Mouse (Mus musculus) forebrain, embryonic 14.5 days (tissue): ENCODE results near the gene Tubb2a. TPM values are rescaled to one million over a fixed set of nuclear protein-coding genes. Genes with fewer than 3 reads are reported as not detected.

Experiments used
- ATAC-seq: fragments of 200-750 bp; cut with Nextera tagmentation; 2 replicates; pipeline ENCODE4 v1.8.0; 2017; ENCODE audit warnings: mild to moderate bottlenecking, moderate library complexity
- DNase-seq: peaks from one replicate; pipeline ENCODE4 v3.0.0-alpha.2; 2015; ENCODE audit warnings: low spot score
- H3K27ac ChIP-seq: fragments of 300-500 bp; sonication (generic); 2 replicates; pipeline ENCODE4 v1.5.1; 2014; ENCODE audit warnings: low read depth, mild to moderate bottlenecking, control low read depth, low read length, moderate library complexity
- H3K27me3 ChIP-seq: fragments of 300-500 bp; sonication (generic); replicated peaks from 2 replicates; pipeline ENCODE4 v1.6.1; 2014; ENCODE audit warnings: low read length, control low read depth, mixed read lengths; ENCODE audit not compliant: control insufficient read depth, insufficient read depth
- H3K36me3 ChIP-seq: fragments of 300-500 bp; sonication (generic); 2 replicates; pipeline ENCODE4 v1.6.1; 2014; ENCODE audit warnings: low read length, control low read depth; ENCODE audit not compliant: control insufficient read depth, insufficient read depth
- H3K4me1 ChIP-seq: fragments of 300-500 bp; sonication (generic); 2 replicates; pipeline ENCODE4 v1.6.1; 2014; ENCODE audit warnings: antibody characterized with exemption, low read length, control low read depth; ENCODE audit not compliant: control insufficient read depth, insufficient read depth
- H3K4me2 ChIP-seq: fragments of 300-500 bp; sonication (generic); 2 replicates; pipeline ENCODE4 v1.6.1; 2014; ENCODE audit warnings: mild to moderate bottlenecking, control low read depth, low read length
- H3K4me3 ChIP-seq: fragments of 300-500 bp; sonication (generic); 2 replicates; pipeline ENCODE4 v1.5.1; 2014; ENCODE audit warnings: low read depth, low read length, control low read depth
- H3K9ac ChIP-seq: fragments of 300-500 bp; sonication (generic); 2 replicates; pipeline ENCODE4 v1.6.1; 2014; ENCODE audit warnings: mild to moderate bottlenecking, low read length, control low read depth, moderate library complexity
- H3K9me3 ChIP-seq: fragments of 300-500 bp; sonication (generic); replicated peaks from 2 replicates; pipeline ENCODE4 v1.6.1; 2016; ENCODE audit warnings: low read length, control low read depth, mixed read lengths; ENCODE audit not compliant: control insufficient read depth
- WGBS: fragments of 180-500 bp; shearing (Covaris S2); extraction: QIAGEN DNeasy Blood & Tissue Kit; methylation state at CpG from one replicate; pipeline ENCODE4 v1.1.7; 2014; 5-methylcytosine and 5-hydroxymethylcytosine counted together
- polyA plus RNA-seq: library from polyadenylated mRNA; unstranded; fragments of >200 nt; fragmentation: Nextera tagmentation; extraction: Ambion mirVana; gene quantifications from 2 replicates; pipeline ENCODE4 v1.2.1, GENCODE M21; 2014

Gene Tubb2a
- polyA plus RNA-seq, 1 experiment from 2014 or later, result 1,376 TPM

- no peak for DNase-seq
- Histone ChIP-seq H3K4me1 (no peaks in the 10 kb centered on the region), H3K9me3 (no peaks in the 10 kb centered on the region), H3K4me2 (no peak overlapping the region), H3K36me3 (peaks cover 20% of the 10 kb centered on the region), H3K4me3 (no peak overlapping the region), H3K27ac (no peak overlapping the region), H3K27me3 (no peaks in the 10 kb centered on the region), H3K9ac (no peak overlapping the region)
- 94% methylated on average over 3 of the region's 3 CpGs for WGBS
- no peak for ATAC-seq
Observed at GRCm38 (mm10) chr13:34051692-34052091, 26.1 kb downstream of the Tubb2a start.

DNA sequence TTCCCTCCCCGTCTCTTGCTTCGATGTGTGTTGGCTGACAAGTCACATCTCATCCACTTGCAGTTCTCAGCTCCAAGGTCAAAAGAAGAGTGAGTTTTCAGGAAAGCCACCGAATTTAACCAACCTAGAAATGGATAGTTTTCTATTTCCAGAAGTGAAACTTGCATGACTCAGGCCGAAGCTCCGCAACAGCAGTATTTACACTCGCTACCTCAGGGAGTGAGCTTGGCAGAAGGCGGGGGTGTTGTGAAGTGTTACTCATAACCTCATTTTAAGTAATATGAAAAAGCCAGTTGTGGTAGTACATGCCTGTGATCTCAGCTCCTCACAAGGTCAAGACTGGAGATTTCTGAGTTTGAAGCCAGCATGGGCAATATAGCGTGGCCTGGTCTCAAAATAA is 27.3 kb downstream of the Tubb2a start:
- Histone ChIP-seq H3K4me1 (no peaks in the 10 kb centered on the region), H3K4me3 (no peak overlapping the region), H3K9ac (no peak overlapping the region), H3K4me2 (no peak overlapping the region), H3K9me3 (no peaks in the 10 kb centered on the region), H3K27ac (no peak overlapping the region), H3K36me3 (peaks cover 16% of the 10 kb centered on the region; the same call in 1 of the 2 replicates), H3K27me3 (no peaks in the 10 kb centered on the region)
- 97% methylated on average over 8 of the region's 8 CpGs for WGBS
- ATAC-seq, result no peak
- DNase-seq, result no peak

GRCm38 (mm10) chr13:34047526-34047925 is 30.3 kb downstream of the Tubb2a start:
- Histone ChIP-seq H3K27ac (no peak overlapping the region), H3K4me1 (no peaks in the 10 kb centered on the region), H3K4me3 (no peak overlapping the region), H3K9ac (no peak overlapping the region), H3K36me3 (peaks cover 12% of the 10 kb centered on the region; the same call in 1 of the 2 replicates), H3K4me2 (no peak overlapping the region), H3K9me3 (no peaks in the 10 kb centered on the region), H3K27me3 (no peaks in the 10 kb centered on the region)
- DNase-seq (no peak), ATAC-seq (no peak)
- 78% methylated on average over 3 of the region's 3 CpGs for WGBS

DNA sequence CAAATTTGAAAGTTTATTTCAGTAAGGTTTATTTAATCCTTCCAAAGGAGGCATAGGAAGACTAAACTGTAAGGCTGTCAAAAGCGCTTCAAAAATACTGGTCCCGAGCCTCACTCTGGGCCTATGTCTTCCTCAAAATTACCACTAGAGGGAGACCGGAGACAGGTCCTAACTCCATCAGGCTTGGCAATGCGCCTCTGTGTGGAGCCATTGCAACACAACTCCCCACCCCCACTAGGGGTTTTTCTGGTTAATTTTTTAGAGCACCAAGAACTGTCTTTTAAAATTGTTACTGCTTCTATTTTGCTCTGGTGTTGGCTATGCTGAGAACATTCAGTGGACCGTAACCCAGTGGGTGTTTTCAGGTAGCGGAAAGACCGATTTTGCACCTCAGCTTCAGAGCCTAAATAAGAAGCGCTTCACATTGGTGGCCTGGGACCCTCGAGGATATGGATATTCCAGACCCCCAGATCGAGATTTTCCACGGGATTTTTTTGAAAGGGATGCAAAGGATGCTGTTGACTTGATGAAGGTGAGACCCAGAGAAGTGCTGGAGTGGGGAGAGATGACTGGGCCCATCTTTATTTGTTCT is 31.3 kb downstream of the Tubb2a start:
- Histone ChIP-seq H3K4me1 (no peaks in the 10 kb centered on the region), H3K9me3 (no peaks in the 10 kb centered on the region), H3K27ac (no peak overlapping the region), H3K4me2 (no peak overlapping the region), H3K4me3 (no peak overlapping the region), H3K9ac (no peak overlapping the region), H3K27me3 (no peaks in the 10 kb centered on the region), H3K36me3 (peaks cover 12% of the 10 kb centered on the region; the same call in 1 of the 2 replicates)
- WGBS, result 40% methylated on average over 11 of the region's 11 CpGs
- peak; percentile 96 for ATAC-seq
- DNase-seq, result peak; percentile 96

GRCm38 (mm10) chr13:34045511-34046249 is 32.1 kb downstream of the Tubb2a start:
- H3K4me1 ChIP-seq, result no peaks in the 10 kb centered on the region
- 73% methylated on average over 5 of the region's 5 CpGs for WGBS
- 0 out of 2 replicates have a peak, but pooled peaks have one; percentile 29 for ATAC-seq

GRCm38 (mm10) chr13:34043716-34044393 is 34.0 kb downstream of the Tubb2a start:
- H3K4me2 ChIP-seq, result no peak overlapping the region
- 82% methylated on average over 7 of the region's 7 CpGs for WGBS
- DNase-seq (no peak), ATAC-seq (no peak)
- no peaks in the 10 kb centered on the region for H3K9me3 ChIP-seq
- no peak overlapping the region for H3K4me3 ChIP-seq
- H3K27me3 ChIP-seq, result no peaks in the 10 kb centered on the region
- no peak overlapping the region for H3K9ac ChIP-seq
- peaks cover 10% of the 10 kb centered on the region; the same call in 1 of the 2 replicates for H3K36me3 ChIP-seq
- H3K27ac ChIP-seq, result no peak overlapping the region
- peaks cover under 1% of the 10 kb centered on the region; the same call in 1 of the 2 replicates for H3K4me1 ChIP-seq

More at GRCm38 (mm10) chr13:34045511-34046249, 32.1 kb downstream of the Tubb2a start:
- Histone ChIP-seq H3K9me3 (no peaks in the 10 kb centered on the region), H3K4me3 (no peak overlapping the region), H3K27ac (no peak overlapping the region), H3K9ac (no peak overlapping the region), H3K27me3 (no peaks in the 10 kb centered on the region), H3K4me2 (no peak overlapping the region), H3K36me3 (peaks cover 12% of the 10 kb centered on the region; the same call in 1 of the 2 replicates)
- DNase-seq, result no peak

GRCm38 (mm10) chr13:34040091-34040490 is 37.7 kb downstream of the Tubb2a start:
- ATAC-seq, result no peak
- no peaks in the 10 kb centered on the region for H3K27me3 ChIP-seq
- WGBS, result 89% methylated on average over 3 of the region's 3 CpGs

DNA sequence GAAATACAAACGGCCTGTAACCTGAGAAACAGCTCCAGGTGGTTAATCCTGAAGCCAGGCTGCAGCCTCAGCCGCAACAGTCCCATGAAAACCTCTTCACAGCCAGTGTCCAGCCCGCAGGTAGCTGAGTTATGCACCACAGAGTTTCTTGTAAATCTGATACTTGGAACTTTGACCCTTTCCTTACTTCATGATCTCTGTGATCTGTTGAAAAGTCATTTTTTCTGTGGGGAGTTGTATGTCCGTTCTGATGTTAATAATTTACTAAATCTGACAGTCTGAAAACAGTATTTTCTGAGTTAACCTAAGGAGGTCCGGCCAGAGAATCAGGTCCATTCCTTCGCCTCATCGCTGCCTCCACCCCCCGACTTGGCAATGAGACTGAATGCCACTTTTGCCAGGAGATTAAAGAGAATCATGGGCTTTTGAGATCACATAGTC is 38.9 kb downstream of the Tubb2a start:
- no peaks in the 10 kb centered on the region for H3K27me3 ChIP-seq
- no peaks in the 10 kb centered on the region for H3K9me3 ChIP-seq
- peak overlapping the region; percentile 74; the same call in 1 of the 2 replicates for H3K4me3 ChIP-seq
- no peak overlapping the region; the same call in 1 of the 2 replicates for H3K27ac ChIP-seq
- peak overlapping the region; percentile 83 for H3K4me2 ChIP-seq
- H3K36me3 ChIP-seq, result 0 out of 2 replicates have a peak, but pooled peaks cover 2% of the 10 kb centered on the region
- ATAC-seq (no peak), DNase-seq (no peak)
- peak overlapping the region; percentile 49 for H3K9ac ChIP-seq
- peaks cover 13% of the 10 kb centered on the region for H3K4me1 ChIP-seq
- 34% methylated on average over 8 of the region's 8 CpGs for WGBS

More at GRCm38 (mm10) chr13:34040091-34040490, 37.7 kb downstream of the Tubb2a start:
- Histone ChIP-seq H3K9ac (no peak overlapping the region), H3K4me2 (no peak overlapping the region), H3K4me3 (no peak overlapping the region), H3K27ac (no peak overlapping the region), H3K36me3 (0 out of 2 replicates have a peak, but pooled peaks cover 3% of the 10 kb centered on the region), H3K4me1 (peaks cover 13% of the 10 kb centered on the region), H3K9me3 (no peaks in the 10 kb centered on the region)
- DNase-seq, result no peak
